Mouse (Mus musculus) lung, adult 2 months (tissue): ENCODE measurements around the gene Prss27.
A peak's percentile ranks its signal among the peaks of the same experiment; 100 is the strongest.

ENCODE experiments used
- CTCF ChIP-seq: fragments of 200-500 bp; IDR thresholded peaks from 2 replicates; pipeline ENCODE4 v1.5.1; 2011; ENCODE audit warnings: mild to moderate bottlenecking, low read length, control low read depth; ENCODE audit not compliant: insufficient read depth
- POLR2A ChIP-seq: fragments of 200-500 bp; IDR thresholded peaks from 2 replicates; pipeline ENCODE4 v1.6.1; 2011; ENCODE audit warnings: low read depth, mild to moderate bottlenecking, control low read depth, low read length, borderline replicate concordance; ENCODE audit errors: extremely low read depth

DNA sequence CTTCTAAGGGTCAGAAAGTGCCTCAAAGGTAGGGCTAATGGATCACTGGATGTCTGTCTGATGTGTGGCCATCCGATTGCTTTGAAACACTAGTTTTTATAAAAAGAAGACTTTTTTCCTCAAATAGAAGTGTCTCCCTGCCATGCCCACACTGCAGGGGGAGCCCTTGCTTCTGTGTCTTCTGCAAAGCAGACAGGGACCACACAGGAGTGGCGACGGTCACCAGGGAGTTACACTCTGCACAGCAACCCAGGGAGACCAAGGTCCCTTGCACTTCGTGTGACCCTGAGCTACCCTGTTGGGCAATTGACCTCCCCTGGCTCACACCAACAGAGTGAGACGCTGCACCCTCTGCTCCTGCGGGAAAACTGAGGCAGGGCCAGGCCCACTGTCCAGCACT lies 990 bp upstream of the Prss27 start:
- TF ChIP-seq CTCF = 0 out of 2 replicates have a peak, but pooled peaks have one; percentile 8
- no peak for TF ChIP-seq POLR2A
